Mouse (Mus musculus) cerebellum, postnatal 25 days (tissue): ENCODE results near the gene Shroom2.

ENCODE experiments used
- DNase-seq, 2 experiments: peaks; one replicate each; pipeline ENCODE4 v3.0.0; 2021; ENCODE audit warnings: mixed read lengths in 2 of 2

The Shroom2 gene

DNA sequence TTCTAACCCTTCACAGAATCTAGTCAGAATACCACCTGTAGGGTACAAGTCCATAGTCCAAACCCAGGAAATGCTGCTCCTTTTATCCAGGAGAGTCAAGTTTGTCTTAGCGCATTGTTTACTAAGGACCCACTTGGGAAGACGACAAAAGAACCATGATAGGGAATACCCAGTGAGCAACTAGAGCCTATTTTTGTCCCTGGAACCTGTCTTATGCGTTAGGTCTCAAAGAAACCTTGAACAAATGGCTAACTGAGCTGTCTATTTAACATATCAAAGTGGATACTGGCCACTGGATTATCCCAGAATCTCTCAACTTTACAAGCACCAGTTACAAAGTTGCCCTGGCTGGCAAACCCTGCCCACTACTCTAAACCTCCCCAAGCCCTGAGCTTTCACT is 67.6 kb downstream of the Shroom2 start:
- DNase-seq = no peak

DNA sequence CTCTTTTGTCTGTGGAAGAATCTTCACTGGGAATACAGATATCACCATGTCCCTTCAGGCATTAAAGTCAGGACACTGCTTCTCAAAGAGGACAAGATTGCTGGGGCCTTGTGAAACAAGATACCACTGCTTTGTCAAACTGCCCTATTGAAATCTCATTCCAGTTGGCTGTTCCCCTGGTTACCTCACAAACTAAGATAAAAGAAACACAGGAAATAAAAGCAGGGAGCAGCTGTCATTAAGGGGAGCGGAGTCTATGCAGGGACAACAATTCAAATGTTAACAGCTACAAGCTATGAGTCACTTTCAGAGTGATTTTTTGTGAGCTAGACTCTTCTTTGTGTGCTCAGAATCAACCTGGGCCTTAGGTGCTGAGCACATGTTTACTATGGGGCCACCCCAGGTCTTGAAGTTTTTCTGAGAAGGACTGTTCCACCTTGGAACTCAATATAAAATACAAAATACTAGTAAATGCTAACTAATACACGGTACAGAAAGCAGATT is 78.4 kb downstream of the Shroom2 start:
- DNase-seq = no peak

DNA sequence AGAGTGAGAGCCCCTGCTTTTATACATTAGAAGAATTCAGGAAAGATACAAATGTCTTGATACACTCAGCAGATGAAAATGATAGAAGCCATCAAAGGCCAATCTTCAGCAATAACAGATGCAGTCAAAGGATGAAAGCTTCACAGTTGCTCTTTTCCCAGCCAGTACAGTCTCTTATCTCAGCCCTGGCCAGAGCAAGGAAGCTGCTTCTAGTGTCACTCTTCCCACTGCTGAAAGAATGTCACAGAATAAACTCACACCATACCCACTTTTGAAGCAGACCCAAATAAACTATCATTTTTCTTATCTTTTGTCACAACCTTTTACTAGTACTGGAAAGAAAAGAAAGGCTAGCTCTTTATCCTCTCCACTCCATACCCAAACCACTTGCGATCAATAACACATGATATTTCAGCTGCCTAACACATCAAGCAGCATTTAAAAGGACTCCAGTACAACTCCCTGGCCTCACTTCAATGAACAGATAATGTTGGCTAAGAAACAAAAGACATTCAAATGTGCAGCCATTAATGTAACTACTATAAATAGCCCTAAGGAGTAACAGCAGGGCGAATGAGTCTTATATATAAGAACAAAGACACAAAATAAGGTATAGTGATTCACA is 90.0 kb downstream of the Shroom2 start:
- no peak for DNase-seq

DNA sequence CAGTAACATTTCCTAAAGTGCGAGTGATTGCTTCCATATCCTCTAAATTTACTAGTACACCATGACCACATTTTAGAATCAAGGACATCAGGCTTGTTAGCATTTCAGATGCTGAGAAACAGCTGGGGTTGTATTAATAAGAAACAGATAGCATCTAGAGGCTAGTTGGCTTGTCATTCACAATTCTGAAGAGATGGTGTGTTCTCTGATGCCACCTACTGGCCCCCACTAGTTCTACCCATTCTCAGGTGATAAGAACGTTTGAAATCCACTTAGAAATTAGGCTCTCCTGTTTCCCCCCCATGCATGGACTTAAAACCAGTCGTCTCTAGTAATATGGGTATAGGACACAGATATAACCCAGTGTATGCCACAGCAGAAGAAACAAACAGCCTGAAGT is 92.9 kb downstream of the Shroom2 start:
- peak in 1 of 2 experiments; percentile 36 for DNase-seq

DNA sequence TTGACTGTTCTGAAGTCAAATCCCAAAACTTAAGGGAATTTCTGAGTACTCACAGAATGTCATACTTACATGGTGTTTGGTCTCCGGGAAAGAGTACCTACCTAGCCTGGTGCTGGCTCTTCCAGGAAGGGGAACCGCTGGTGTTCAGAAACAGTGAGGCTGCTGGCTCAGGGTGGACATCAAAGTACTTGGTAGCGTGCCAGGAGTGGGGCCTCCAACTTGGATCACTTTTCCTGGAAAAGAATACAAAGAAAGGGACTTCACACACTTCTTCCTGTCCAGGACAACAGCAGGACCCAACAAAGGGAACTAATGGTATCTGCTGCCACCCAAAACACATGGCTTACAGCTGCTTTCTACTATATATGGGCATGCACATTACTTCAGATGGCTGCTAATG is 95.8 kb downstream of the Shroom2 start:
- no peak for DNase-seq

DNA sequence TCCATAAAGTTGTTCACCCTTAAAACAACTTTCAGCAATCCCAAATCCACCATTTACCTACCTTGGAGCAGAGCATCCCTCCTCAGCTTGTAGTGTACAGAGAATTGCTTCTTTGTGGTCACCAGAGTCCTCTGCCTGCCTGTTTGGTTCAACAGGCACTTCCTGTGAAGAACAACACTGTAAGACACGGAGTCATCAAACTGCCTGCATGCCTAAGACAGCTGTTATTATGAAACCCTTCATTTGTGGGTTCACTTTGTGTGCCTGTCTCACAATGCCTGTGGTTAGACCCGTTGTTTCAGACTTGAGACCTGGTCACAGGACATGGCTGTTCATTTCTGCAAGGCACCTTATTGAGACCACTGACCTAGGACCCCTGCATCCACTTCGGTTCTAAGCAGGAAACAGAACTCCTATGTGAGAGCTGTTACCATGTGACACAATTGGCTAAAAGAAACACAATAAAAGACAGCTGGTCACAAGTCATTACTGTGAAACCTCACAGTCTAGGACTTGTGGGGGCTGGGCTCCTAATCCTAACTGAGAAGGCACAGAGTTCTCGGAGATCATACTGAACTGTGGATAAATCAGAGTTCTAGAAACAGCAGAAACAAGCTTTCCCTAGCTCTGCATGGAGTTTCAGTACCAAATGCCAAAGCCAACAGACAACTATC is 111.8 kb downstream of the Shroom2 start:
- no peak for DNase-seq

DNA sequence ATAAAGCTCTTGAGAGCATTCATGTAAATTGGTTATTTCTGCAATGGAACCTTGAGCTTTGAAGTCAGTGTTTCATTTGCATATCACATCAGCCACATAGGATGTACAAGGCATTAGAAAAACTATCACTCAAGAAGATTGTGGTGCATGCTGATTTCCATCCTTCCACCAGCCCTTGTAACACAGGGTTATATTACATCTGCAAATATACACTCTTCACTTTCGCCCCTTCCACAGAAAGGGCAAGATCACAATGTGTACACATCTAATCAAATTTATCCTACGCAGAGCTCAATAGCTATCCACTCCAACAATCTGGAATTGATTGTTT is 112.7 kb downstream of the Shroom2 start:
- no peak for DNase-seq

DNA sequence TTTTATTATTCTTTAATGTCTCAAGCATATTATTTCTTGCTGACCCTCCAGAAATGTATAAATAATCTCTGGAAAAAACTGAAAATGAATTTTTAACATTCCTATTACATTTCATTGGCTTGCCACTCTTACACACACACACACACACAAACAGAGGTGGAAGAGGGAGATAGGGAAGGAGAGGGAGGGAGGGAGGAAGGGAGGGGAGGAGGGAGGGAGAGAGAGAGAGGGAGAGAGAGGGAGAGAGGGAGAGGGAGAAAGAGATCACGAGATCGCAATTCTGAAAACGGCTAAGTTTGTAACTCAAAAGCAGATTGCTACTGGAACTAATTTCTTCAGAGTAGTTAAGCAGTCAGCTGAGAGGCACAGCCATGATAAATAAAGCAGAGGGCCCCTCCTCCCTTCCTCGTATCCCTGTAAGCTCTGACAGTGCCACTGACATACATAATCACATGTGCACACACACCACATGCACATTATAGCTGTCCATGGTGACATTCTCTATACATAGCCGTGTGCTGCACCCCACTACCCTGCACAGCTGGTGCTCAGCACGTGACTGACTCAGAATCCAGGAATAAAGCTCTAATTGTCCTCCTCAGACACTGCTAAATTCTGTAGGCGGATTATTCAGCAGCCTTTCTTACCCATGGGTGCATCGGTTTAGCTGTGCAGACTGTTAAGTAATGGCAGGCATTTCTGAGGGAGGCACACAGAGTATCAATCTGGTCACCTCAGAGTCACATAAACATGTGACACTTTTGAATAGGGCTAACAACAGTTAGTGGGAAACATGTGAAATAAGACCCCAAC is 113.3 kb downstream of the Shroom2 start:
- no peak for DNase-seq

DNA sequence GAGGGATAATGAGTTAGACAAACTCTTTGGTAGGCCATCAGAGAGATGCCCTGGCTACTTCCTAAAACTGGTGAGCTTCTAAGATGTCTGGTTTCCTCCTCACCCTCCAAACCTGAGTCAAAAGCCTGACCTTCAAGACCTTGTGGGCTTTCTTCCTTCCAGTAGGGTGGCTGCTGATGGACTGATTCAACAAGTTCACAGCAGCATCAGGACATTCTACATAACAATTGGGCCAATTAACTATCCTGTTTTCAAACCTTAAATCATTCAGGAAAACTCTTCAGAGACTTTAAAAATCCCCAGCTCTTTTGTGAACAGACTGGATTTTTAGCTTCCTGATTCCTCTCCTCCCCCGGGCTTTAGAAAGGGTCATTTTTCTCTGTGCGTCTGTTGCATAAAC is 116.6 kb downstream of the Shroom2 start:
- DNase-seq = no peak

DNA sequence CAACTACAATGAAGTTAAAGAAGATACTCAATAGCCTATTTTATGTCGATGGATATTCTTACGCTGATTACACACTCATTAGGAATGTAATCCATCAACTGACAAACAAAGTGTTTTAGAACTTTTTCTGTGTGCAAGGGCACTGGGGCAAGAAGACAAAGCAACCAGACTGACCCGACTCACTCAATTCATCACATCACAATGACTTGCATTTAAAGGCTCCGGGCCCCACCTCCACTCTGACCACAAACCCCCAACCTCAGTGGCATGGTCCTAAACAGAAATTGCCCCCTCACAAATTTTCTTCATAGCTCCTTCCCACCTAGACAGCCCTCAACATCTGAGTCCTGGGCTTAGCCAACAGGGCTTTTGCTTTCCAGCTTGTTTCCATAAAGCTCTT is 124.4 kb downstream of the Shroom2 start:
- no peak for DNase-seq

DNA sequence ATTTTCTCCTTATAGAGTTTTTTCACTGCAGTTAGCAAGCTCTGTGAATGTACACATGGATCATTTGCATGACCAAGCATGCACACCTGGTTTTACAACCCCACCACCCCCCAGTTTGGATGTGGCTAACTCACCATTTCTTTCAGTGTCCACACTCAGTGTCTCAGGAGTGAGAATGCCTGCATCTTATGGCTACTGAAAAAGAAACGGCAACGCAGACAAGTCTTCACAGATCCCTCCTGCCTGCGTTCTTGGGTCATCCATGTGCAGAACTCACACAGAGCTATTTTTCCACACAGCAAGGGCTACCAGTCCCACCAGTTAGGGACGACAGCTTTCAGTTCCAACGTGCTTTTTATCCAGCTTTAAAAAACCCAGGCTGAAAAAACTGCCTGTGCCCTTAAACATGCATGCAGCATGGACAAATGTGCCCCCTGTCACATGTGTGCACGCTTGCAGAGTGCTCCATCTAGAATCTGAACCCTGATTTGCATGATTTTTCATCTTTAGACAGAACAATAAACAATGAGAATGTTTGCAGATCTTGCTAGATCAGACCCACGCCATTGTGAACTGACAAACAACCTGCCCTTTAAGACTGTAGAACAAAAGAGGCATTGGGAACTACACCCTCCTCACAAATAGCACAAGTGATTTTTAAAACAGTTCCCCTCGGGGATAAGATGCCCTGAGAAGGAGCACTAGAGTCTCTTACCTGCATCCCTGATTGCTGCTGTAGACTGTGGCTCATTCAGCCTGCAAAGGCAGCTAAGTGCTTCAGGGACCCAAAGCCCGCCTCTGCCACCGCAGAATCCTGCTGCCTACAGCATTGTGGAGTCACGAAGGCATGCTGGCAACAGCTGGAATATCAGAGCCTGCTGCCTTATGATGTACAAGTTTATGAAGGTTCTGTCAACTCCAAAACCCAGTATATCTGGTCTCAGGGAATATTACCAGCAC is 125.3 kb downstream of the Shroom2 start:
- DNase-seq = no peak

DNA sequence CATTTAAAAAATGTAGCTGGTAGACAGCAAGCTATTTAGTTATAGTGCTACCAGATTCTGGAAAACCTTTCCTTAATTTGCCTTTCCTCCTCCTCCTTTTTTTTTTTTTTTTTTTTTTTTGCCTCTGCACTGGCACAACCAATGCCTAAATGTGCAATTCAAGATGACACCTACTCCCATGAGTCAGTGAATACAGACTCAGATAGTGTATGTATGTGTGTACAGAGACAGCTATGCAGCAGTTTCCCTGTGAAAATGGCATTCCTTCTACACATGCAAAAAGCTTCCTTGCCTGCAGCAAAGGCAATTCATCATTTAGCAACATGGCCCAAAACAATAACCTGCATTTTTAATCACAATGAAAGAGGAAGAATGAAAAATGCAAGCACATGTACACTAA is 126.1 kb downstream of the Shroom2 start:
- no peak for DNase-seq

DNA sequence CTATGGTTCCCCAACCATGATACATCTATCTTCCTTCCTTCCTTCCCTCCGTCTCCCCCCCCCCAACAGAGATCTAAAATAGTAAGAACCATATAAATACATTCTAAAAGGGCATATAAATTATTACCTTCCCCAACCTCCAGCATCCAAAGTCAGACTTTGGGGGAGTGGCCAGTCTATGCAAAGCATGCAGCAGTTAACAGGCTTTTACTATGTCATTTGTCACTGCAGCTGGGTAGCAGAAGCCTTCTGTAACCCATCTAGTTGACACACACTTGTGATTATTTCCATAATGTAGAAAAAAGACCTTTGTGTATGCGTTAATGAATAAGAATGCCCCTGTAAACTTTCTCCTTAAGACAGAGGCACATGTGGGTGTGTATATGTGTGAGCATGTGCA is 126.6 kb downstream of the Shroom2 start:
- no peak for DNase-seq

DNA sequence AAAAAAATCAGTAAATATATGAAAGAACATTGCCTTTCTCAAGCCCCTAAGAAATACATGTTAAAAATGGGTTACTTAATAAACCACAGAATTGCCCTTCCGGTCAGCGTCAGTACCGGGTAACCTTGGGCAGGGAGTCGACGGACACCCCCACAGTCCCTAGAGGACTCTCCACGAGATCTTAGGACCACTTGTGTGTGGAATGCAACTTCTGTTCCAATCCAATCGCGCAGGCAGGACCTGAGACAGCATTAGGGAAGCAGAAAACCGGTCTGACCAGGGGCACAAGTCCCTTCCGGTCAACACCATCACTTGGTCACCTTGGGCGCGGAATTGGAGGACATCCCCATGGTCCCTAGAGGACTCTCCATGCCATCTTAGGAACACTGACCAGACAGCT is 133.9 kb downstream of the Shroom2 start:
- no peak for DNase-seq

DNA sequence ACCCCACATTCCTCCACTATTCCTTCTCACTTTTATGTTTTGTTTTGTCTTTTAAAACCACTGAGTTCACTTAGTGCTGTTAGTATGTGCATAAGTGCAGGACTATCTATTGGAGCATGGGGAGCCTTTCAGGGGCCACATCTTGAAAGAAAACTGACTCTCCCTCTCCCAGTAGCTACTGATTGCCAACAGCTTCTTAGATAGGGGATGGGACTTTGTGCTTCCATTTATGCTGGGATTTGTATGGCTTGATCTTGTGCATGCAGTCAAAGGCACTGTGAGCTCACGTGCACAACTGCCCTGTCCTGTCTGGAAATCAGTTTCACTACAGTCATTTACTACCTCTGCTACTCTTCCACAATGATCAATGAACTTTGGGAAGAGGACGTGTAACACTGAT is 147.9 kb downstream of the Shroom2 start:
- no peak for DNase-seq

DNA sequence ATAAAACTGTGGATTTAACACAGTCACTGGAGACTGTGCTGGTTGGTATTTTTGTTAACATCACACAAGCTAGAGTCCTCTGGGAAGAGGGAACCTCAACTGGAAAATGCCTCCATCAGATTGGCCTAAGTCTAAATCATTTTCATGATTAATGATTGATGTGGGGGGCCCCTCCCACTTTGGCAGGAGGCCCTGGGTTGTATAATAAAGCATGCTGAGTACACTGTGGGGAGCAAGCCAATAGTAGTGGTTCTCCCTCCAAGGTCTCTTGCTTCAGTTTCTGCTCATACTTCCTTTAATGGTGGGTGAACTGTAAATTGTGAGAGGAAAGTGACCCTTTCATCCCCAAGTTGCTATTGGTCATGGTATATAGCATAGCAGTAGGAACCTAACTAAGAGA is 148.3 kb downstream of the Shroom2 start:
- DNase-seq = no peak

DNA sequence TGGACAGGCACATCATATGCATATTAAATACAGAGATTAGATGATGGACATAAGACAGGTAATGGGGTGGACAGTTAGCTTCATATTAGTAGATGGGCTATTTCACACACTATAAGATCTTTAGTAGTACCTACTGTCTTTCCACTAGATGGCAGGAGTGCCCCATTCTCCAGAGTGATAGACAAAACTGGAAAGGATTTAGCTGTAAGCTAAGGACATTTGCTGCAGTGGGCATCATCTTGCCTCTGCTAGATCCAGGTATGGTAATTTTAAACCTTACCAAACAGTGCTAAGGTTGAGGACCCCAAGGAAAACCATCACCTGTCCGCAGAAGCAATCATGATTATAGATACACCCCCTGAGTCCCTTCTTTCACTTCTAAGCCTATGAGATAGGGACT is 150.8 kb downstream of the Shroom2 start:
- DNase-seq = peak in 1 of 2 experiments; percentile 28

DNA sequence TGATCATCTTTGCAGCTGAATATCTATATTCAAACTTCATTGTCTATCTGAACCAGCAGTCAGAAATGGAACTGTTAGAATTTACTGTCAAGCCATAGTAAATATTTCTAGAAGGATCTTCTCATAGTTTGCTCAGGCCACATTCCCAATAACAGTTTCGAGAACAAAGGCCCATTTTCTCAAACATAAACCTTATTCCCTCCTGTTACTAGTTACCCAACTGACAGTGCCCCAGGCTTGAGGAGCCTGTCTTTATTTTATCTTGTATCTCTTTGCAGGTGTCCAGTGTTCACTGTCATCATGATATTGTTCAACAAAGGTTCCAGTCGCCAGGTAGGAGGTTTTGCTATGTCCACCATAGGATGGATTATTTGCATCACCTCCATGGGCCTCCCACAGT is 206.2 kb downstream of the Shroom2 start, which contains the start of gene Cldn34a:
Gene Cldn34a, plus strand, starts transcription at position 301 of the 400 bp plus-strand sequence.
- DNase-seq = no peak
